Mouse (Mus musculus) retina, adult 2 months (tissue): ENCODE measurements around the gene Chrne.

Source experiments
- DNase-seq: peaks from one replicate; pipeline ENCODE4 v3.0.0-alpha.2; 2012; ENCODE audit warnings: low read depth, low spot score

The Chrne gene

DNA sequence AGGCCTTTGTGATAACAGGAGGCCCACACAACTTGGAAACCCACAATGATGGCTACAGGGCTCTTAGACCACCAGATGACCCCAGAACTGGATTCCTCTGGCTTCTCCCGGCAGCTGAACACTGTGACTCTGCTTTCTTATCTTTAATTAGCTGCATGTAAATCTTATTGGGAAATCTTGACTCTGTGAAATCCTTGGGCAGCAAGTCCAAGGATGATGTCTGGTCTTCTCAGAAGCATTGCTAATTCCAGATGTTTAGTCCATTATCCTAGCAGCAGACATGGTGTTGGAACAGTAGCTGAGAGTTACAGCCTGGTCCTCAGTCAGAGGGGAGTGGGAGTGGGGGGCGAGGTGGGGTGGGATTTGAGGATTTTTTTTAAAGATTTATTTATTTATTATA lies 9.4 kb upstream of the Chrne start:
- DNase-seq, result no peak

DNA sequence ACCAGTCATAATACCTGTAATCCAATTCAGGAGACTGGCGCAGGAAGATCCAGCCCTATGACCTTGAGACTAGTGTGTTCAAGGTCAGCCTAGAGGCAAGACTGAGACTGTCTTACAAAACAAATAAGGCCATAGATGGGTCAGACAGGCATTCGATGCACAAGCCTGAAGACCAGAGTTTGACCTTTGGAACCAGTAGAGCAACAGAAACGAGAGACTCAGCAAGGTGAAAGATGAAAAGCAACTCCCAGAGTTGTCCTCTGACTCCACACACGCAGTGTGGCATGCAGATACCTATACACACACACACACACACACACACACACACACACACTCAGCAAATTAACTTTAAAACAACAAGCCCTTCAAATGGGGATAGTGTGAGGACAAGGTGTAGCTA lies 7.9 kb upstream of the Chrne start:
- no peak for DNase-seq

DNA sequence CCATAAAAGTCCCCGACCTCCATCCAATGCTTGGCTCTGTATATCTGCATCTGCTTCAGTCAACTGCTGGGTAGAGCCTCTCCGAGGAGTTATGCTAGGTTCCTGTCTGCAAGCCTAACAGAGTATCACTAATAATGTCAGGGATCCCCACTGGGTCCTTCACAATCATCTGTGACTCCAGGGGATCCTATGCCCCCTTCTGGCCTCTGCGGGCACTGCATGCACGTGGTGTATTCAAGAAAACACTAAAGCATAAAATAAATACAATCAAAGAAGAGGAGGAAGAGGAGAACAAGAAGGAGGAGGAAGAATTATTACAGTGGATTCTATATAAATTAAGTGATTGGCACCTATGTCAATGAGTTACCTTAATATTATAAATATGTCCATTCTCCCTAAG lies 6.5 kb upstream of the Chrne start:
- no peak for DNase-seq

DNA sequence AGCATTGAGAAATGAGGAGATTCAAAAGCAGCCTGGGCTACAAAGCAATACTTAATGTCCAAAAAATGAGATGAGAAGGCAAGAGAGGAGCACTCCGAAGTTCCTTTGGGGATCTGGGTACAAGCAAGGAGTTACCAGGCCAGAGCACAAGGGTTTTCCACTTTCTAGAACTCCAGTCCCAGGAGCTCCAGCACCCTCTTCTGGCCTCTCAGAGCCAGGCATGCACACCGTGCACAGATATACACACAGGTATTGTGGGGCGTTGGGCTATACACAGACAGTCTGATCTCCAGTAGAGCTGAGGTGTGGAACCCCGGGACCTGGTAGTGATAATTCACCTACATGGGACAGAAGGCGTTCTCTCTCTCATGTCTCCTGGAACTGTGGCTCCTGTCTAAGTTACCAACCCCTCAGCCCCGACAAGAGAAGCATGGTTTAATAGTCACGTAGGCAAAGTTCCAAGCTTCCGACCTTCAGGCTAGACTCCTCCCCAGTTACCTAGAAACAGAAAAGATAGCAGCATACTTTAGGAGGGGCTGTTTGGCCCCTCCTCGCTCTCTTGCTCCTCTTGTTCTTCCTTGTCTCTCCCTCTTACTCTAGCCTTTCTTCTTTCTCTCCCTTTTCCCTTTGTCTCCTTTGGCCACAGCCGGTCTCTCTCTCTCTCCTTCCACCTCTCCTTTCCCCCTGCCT lies 4.2 kb upstream of the Chrne start:
- no peak for DNase-seq

DNA sequence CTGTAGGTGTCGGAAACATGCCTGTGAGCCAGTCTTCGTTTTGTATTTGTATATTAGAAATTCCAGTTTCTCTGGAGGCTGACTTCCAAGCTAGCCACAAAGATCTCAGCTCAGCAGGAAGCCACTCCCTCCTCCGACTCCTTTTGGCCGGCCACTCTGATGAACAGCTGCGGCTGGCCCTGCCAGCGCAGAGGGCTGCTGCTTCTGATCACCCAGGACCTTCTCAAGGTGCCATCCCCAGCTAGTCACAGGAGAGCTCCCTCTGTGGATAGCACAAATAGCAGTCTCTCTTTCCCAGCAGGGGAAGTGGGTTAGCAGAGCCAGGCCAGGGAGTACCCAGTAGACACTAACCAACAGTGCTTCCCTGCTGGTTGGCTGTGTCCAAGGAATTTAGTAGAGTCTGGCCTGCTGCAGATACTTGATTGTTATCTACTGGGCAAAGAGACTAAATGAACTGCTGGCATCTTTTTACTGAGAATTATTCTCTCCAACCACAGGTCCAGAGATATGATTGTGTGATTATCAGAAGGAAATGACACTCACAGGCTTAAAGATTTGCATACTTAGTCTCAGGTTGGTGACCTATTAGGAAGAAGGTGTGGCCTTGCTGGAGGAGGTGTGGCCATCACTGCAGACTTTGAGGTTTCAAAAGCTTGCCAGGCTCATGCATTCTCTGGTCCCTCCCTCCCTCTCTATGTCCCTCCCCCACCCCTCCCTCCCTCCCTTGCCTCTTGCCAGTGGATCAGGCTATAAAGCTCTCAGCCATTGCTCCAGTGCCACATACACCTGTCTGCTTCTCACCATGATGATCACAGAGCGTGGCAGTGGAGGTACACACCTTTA lies 3.2 kb upstream of the Chrne start:
- DNase-seq, result peak; percentile 46

DNA sequence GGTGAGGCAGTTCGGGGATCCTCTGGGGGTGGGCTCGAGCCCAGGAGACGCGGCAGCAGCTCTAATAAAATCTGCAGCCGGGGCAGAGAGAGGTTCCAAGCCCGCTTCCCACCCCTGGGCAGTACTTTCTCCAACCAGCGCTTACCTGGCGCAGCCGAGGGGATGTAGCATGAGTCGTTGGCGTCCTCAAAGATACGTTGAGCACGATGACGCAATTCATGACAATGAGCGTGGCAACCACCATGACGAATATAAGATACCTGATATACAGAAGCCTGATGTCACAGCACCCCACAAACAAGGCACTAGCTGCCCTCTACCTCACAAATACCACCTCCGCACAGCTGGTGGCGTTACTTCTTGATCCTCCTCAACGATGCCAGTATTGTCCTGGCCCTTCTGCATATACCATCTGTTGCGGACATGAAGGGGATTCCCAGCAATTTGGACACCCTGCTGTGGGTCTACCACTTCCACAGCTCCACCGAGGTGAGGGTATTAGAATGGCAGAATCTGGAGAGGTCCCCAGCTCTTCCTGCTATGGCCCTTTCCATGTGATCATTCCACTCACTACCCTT lies 3.4 kb downstream of the Chrne start, which contains the start of gene 4930544D05Rik:
Gene 4930544D05Rik, plus strand, starts transcription at position 333 of the 578 bp plus-strand sequence.
- no peak for DNase-seq

DNA sequence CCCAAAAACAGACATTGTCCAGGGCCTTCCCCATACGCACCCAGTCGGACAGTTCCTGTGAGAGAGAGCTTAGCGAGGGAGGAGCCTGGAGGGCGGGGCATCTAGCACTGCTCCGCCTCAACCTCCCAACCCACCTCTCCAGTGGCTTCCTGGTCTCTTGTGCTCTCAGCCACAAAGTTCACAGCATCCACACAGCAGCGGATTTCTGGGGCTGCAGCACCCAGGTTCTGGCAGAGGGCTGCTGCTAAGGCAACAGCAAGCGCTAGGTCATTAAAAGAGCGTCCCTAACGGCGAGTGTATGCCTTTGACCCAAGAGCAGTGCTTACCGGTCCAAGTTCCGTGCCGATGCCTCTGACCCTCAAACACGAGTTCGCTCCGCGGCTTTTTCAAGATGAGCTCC lies 3.9 kb downstream of the Chrne start:
- no peak for DNase-seq

DNA sequence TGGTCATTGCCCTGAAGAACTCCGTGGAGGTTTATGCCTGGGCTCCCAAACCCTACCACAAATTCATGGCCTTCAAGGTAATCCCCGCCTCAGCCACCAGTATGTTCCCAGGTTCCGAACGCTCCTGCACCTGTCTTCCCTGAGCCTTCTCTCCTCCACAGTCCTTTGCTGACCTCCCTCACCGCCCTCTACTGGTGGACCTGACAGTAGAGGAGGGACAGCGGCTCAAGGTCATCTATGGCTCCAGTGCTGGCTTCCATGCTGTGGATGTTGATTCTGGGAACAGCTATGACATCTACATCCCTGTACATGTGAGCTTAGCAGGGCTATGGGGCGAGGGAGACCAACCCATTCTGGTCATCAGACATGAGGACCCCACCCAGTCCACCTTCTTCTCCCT lies 6.5 kb downstream of the Chrne start:
- DNase-seq, result no peak

DNA sequence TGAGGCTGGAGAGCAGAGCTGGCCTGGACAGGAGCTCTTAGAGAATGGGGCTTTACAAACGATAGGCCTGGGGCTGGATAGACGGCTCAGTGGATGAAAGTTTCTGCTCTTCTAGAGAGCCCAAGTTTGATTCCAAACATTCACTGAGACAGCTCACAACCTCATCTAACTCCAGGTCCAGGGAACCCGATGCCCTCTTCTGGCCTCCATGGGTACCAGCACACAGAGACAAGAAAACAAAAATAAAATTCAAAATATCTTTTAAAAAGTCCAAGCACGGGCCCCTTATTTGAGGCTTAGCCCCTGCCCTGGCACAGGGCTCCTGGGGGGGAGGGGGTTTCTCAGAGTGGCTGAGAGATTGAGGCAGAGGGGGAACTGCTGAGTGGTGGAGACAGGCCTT lies 8.3 kb downstream of the Chrne start:
- DNase-seq, result no peak

DNA sequence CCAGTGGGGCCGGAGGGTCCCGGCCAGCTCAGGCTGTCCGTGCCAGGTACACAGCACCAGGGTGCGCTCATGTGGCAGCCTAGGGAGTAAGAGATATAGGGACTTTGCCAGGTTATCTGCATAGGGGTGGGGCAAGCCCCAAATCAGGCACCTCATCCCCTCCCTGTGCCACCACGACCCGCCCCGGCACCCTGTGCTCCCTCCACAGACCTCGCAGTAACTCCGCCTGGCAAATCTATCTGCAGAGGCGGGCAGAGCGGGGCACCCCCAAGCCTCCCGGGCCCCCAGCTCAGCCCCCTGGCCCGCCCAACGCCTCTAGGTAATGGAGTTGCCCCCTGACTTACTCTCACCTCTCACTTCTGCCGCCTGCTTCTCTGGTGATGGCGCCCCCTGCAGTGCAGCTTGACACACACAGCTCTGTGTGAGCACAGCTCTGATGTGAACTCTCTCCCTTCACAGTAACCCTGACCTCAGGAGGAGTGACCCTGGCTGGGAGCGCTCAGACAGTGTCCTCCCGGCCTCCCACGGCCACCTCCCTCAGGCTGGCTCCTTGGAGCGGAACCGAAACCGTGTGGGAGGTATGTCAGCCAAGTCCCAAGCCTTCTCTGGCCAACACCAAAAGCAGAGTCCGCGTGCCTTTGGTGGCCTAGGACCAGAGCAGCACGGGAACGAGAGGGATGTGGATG lies 10.5 kb downstream of the Chrne start:
- no peak for DNase-seq

DNA sequence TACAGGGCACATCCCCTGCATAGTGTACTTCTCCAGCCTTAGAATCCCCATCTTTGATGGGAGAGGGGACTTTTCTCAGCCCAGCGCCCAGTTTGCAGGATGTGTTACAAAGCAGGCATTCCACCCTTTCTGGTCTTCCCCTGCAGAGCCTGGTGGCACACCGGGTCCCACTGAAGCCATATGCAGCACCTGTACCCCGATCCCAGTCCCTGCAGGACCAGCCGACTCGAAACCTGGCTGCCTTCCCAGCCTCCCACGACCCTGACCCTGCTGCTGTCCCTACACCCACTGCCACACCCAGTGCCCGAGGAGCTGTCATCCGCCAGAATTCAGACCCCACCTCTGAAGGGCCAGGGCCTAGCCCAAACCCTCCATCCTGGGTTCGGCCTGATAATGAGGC lies 11.4 kb downstream of the Chrne start:
- DNase-seq, result no peak

DNA sequence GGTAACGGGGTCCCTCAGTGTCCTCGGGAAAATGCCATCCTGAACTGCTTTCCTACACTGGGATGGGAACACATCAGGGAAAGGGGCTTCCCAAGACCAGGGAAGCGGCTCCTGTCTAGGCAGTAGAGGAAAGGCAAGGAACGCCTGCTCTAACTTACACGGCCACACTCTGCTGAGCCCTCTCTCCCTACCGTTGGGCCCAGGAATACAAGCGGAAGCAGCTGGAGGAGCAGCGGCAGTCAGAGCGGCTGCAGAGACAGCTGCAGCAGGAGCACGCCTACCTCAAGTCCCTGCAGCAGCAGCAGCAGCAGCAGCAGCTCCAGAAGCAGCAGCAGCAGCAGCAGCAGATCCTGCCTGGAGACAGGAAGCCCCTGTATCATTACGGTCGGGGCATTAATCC lies 12.3 kb downstream of the Chrne start:
- no peak for DNase-seq

DNA sequence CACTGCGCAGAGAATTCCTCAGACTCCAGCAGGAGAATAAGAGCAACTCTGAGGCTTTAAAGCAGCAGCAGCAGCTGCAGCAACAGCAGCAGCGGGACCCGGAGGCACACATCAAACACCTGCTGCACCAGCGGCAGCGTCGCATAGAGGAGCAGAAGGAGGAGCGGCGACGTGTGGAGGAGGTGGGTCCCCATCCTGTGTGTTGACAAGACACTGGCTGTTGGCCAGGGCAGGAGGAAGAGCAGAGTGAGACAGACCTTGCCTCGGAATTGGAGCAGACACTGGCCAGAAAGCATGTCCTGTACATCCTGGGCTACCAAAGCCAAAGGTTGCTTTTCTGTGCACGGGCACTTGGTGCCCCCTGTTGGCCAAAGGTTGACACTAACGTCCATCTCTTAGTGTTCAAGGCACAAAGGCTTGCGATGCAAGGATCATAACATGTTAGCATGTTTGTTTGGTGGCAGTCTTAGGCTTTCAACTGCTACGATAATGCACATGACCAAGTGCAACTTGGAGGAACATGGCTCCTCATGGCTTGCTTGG lies 13.9 kb downstream of the Chrne start:
- peak; percentile 50 for DNase-seq

DNA sequence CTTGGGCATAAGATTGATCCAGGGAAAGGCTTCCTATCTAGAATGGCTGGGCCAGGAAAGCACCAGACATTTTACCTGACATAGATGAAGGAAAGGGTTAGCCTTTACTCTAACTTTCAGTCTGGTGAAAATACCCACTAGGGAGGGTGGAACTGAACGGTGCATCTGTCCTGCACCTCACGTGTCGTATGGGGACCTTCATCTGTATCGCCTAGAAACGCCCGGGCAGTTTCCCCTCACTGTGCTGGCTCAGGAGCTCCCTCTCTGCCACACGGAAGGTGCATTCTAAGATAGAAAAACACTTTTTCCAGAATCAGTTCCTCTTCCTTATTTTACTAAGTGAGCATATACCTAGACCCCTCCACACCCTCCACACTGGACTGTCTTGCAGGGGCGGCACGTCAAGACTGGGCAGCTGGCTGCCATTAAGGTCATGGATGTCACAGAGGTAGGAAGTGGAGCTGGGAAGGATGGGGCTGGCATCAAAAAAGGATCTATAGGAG lies 20.5 kb downstream of the Chrne start:
- DNase-seq, result no peak

DNA sequence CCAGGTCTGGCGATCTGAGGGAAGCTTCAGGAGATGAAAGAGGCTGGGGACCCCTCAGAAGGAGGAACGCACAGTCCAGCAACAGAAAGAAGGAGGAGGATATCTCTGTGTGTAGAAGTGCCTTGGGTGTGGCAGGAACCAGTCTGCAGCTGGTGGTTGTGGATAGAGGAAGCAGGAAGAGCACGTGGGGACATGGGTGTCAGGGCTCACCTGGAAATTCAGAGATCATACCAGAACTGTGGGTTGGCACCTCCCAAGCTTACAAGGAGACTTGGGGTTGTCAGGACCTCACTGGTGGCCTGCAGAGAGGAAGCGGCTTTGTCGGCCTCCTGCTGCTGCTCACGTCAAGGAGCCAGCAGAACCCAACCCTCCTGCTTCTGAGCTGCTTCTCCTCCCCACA lies 21.7 kb downstream of the Chrne start:
- no peak for DNase-seq

DNA sequence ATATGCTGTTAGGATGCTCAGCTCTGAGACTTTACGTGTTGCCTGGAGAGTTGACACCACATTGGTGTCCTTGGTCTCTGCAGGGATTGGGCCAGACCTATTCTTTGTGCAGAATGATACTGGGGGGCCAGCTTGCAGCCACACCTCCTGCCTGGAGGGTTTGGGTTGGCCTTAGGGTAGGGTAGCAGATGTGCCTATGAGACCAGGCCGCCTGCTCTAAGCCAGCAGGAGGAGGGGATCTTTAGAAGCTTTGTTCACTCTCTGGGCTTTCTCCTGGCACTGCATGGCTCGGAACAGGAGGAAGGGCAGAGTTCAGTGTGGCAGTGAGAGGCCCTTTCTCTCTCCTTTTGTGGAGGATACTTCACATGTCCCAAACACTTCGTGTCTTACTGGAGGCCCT lies 22.9 kb downstream of the Chrne start:
- no peak for DNase-seq

DNA sequence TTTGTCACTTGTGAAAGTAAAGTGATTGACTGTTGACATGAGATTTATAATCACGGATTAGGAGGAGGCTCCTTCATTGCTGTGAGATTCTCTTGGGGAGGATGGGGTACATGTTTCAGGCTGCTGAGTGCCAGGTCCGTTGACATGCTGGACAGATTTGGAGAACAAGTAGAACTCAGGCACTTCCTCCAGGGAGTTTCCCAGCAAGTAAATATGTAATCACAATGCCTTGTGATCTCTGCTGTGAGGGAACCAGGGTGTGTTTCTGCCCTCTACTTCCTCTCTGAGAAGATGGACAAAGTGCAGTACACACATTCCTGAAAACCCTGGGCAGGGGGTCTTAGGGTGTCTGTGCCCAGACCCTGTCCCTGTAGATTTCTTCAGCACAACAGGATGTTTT lies 23.4 kb downstream of the Chrne start:
- no peak for DNase-seq

DNA sequence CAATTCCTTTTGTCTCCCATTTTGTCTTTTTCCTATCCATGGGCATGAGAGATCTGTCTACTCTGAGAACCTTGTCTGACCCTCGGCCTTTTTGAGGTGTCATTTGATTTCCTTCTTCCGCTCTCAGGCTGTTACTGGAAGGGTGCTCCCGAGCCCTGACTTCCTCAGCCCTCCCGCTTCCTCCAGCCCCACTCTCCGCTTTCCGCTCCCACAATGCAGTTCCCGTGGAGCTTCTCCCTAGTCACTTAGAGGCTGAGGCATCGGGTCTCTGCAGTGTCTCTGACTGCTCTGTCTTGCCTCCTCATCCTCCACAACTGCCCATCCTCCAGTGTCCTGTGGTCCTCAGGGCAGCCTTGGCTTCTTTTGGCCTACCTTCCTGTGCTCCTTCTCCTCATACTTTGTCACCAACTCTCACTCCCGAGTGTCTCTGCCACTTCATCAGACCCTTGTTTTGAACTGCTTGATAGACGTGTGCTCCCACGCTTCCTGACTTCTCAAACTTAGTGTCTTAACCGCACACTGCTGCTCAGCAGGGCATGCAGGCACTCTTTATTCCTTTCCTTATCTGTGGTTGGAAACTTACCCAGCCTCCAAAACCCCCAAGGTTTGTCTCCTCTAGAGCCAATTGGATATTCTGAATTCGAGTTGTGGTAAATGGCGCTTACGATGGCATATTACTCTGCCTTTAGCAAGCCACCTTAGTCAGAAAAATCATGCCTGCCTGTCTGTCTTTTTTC lies 24.6 kb downstream of the Chrne start:
- no peak for DNase-seq

DNA sequence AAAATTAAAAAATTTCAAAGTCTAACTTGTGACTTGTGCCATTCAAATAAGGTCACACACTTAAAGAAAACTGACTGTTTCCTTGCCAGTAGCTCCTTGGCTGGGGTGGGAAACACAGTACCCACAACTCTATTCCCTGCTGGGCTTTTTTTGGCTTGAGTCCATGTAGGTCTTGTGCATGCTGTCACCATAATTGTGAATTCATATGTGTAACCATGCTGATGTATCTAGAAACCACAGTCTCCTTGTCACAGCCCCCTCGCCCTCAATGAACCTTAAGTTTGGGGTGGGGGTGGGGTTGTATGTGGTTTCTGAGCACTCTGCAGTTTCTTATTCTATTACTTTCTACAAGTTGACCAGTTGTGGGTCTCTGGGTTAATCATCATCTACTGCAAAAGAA lies 27.3 kb downstream of the Chrne start:
- DNase-seq, result no peak

DNA sequence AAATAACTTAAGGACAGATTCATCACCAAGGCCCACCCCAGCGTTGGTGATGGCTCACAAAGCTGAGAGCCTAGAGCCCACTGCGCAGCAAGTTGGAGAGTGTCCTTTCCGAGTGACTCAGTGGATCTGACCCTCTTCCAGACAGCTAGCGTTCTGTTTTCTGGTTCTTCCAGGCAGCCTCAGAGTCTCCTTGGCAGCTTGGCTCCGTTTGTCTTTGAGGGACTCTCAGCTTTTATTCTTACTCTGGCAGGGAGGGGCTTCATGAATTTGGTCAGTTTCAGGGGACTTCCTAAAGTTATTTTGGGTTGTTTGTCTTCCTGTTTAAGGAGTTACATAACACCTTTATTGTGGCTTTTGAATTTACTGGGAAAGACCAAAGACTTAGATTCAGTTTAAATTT lies 32.1 kb downstream of the Chrne start:
- no peak for DNase-seq

DNA sequence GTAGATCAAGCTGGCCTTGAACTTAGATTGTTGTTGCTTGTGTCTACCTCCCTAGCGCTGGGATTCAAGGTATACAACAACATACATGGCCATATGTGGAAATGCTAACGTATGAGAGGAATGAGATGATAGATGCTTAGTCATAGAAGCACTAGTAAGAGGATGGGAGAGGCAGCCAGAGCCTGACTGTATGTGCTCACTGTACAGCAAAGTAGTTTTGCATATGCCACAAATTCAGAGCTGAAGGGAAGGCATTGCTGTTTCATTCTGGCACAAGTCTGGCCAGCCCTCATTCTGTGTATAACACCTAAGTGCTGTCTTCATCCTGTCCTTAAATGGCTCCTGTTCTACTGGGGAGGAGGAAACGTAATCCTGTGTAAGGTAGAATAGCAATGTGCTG lies 32.8 kb downstream of the Chrne start:
- DNase-seq, result no peak
